Mouse (Mus musculus): ENCODE results near the gene Id3.

DNA sequence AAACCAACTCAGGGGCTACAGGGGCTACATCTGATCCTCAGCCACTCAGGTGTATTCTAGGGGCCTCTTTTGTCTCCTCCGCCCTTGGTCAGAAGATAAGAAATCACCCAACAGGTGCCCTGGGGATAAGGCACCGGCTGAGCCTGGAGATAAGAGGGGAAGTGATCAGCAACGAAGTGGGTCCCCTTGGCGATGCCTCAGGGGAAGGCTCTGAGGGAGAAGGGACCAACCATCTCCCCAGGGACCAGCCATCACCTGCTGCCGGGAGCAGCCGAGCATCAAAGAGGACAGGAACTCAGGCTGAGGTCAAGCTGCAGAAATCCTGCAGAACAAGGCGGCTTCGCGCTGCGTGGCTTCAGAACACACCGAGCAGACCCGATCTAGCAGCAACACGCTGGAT lies 15.6 kb upstream of the Id3 start:
- TF ChIP-seq POLR2A (IDR thresholded peaks at IDR 0.05; ENCODE audit: borderline replicate concordance, low read depth, low read length) (no peak), CTCF (IDR thresholded peaks at IDR 0.05; ENCODE audit: low read depth, low read length) (no peak)
